Mouse (Mus musculus) MEL (cell line): Measurements from ENCODE around the gene Ttll1. TPM values are rescaled to one million over a fixed set of nuclear protein-coding genes. Genes with fewer than 3 reads are reported as not detected.

Source experiments
- DNase-seq: peaks from one replicate; pipeline ENCODE4 v3.0.0; 2011; ENCODE audit warnings: low read depth, low spot score
- H3K27ac ChIP-seq: 2 replicates; pipeline ENCODE4 v1.5.1; 2012; ENCODE audit warnings: low read depth, mild to moderate bottlenecking, control low read depth, low read length, moderate library complexity; ENCODE audit not compliant: control insufficient read depth
- H3K27me3 ChIP-seq, 2 experiments: fragments of 150-350 bp in 1 of 2; sonication (generic) in 1 of 2; 2 replicates each; pipeline ENCODE4 v1.6.1; 2012; ENCODE audit warnings: low read length in 2 of 2, mild to moderate bottlenecking in 2 of 2, improper control_type of control experiment in 1 of 2, moderate library complexity in 1 of 2; ENCODE audit not compliant: insufficient read depth in 2 of 2, control insufficient read depth in 1 of 2
- H3K36me3 ChIP-seq, 2 experiments: 2 replicates each; pipeline ENCODE4 v1.6.1; 2012 to 2014; ENCODE audit warnings: low read length in 2 of 2, improper control_type of control experiment in 1 of 2, inconsistent platforms in 1 of 2, mild to moderate bottlenecking in 1 of 2; ENCODE audit not compliant: insufficient read depth in 2 of 2, control insufficient read depth in 1 of 2
- H3K4me1 ChIP-seq, 2 experiments: fragments of 150-350 bp in 1 of 2; sonication (generic) in 1 of 2; 2 replicates each; pipeline ENCODE4 v1.6.1; 2012; ENCODE audit warnings: low read length in 2 of 2, improper control_type of control experiment in 1 of 2, mild to moderate bottlenecking in 1 of 2; ENCODE audit not compliant: insufficient read depth in 2 of 2, control insufficient read depth in 1 of 2
- H3K4me3 ChIP-seq, 2 experiments: fragments of 150-350 bp in 1 of 2; sonication (generic) in 1 of 2; 2 replicates each; pipeline ENCODE4 v1.5.1; 2012; ENCODE audit warnings: low read depth in 2 of 2, low read length in 2 of 2, mild to moderate bottlenecking in 2 of 2, moderate library complexity in 2 of 2, control low read depth in 1 of 2, improper control_type of control experiment in 1 of 2; ENCODE audit not compliant: control insufficient read depth in 1 of 2, insufficient read depth in 1 of 2
- H3K79me2 ChIP-seq: 2 replicates; pipeline ENCODE4 v1.6.1; 2012; ENCODE audit warnings: mild to moderate bottlenecking, low read length, moderate library complexity; ENCODE audit not compliant: control insufficient read depth, poor library complexity, insufficient read depth
- H3K9ac ChIP-seq: 2 replicates; pipeline ENCODE4 v1.6.1; 2012; ENCODE audit warnings: low read depth, mild to moderate bottlenecking, control low read depth, low read length, moderate library complexity; ENCODE audit not compliant: control insufficient read depth, poor library complexity, severe bottlenecking
- H3K9me3 ChIP-seq: fragments of 150-350 bp; sonication (generic); replicated peaks from 2 replicates; pipeline ENCODE4 v1.6.1; 2012; ENCODE audit warnings: mild to moderate bottlenecking, low read length, improper control_type of control experiment, moderate library complexity; ENCODE audit not compliant: insufficient read depth
- BHLHE40 ChIP-seq: IDR thresholded peaks from 2 replicates; pipeline ENCODE4 v1.6.1; 2012; ENCODE audit warnings: low read depth, mild to moderate bottlenecking, inconsistent platforms, low read length, improper control_type of control experiment, borderline replicate concordance
- CHD1 ChIP-seq: IDR thresholded peaks from 2 replicates; pipeline ENCODE4 v1.6.1; 2012; ENCODE audit warnings: low read depth, mild to moderate bottlenecking, inconsistent platforms, low read length, improper control_type of control experiment
- CHD2 ChIP-seq: IDR thresholded peaks from 2 replicates; pipeline ENCODE4 v1.6.1; 2011; ENCODE audit warnings: low read length, improper control_type of control experiment
- CTCF ChIP-seq, 3 experiments: IDR thresholded peaks in 2 of 3; conservative IDR thresholded peaks in 1 of 3; 2 replicates each; pipeline ENCODE4 v1.5.1; 2011 to 2012; ENCODE audit warnings: low read length in 3 of 3, low read depth in 2 of 3, mild to moderate bottlenecking in 2 of 3, improper control_type of control experiment in 1 of 3, inconsistent platforms in 1 of 3, mixed read lengths in 1 of 3, moderate library complexity in 1 of 3; ENCODE audit not compliant: control insufficient read depth in 1 of 3, insufficient read depth in 1 of 3, poor library complexity in 1 of 3, severe bottlenecking in 1 of 3
- E2F4 ChIP-seq: IDR thresholded peaks from 2 replicates; pipeline ENCODE4 v1.6.1; 2011; ENCODE audit warnings: low read depth, low read length, improper control_type of control experiment, borderline replicate concordance
- ELF1 ChIP-seq: IDR thresholded peaks from 2 replicates; pipeline ENCODE4 v1.6.1; 2014; ENCODE audit warnings: low read depth, mild to moderate bottlenecking, inconsistent platforms, low read length, improper control_type of control experiment, moderate library complexity
- EP300 ChIP-seq, 2 experiments: IDR thresholded peaks; 2 replicates each; pipeline ENCODE4 v1.6.1; 2011; ENCODE audit warnings: improper control_type of control experiment in 2 of 2, low read length in 2 of 2, low read depth in 1 of 2, mild to moderate bottlenecking in 1 of 2
- ETS1 ChIP-seq: IDR thresholded peaks from 2 replicates; pipeline ENCODE4 v1.6.1; 2012; ENCODE audit warnings: low read depth, mild to moderate bottlenecking, inconsistent platforms, low read length, improper control_type of control experiment, moderate library complexity
- GABPA ChIP-seq: IDR thresholded peaks from 2 replicates; pipeline ENCODE4 v1.6.1; 2012; ENCODE audit warnings: low read depth, mild to moderate bottlenecking, inconsistent platforms, low read length, improper control_type of control experiment, moderate library complexity
- GATA1 ChIP-seq: IDR thresholded peaks from 2 replicates; pipeline ENCODE4 v1.6.1; 2011; ENCODE audit warnings: low read depth, low read length, improper control_type of control experiment
- MAFK ChIP-seq: IDR thresholded peaks from 2 replicates; pipeline ENCODE4 v1.6.1; 2011; ENCODE audit warnings: low read depth, mild to moderate bottlenecking, low read length, improper control_type of control experiment, borderline replicate concordance
- MEF2A ChIP-seq: IDR thresholded peaks from 2 replicates; pipeline ENCODE4 v1.6.1; 2014; ENCODE audit warnings: low read depth, mild to moderate bottlenecking, inconsistent platforms, low read length, improper control_type of control experiment; ENCODE audit not compliant: poor library complexity, insufficient replicate concordance, severe bottlenecking; ENCODE audit errors: extremely low read depth
- NELFE ChIP-seq: IDR thresholded peaks from 2 replicates; pipeline ENCODE4 v1.6.1; 2011; ENCODE audit warnings: low read depth, low read length, improper control_type of control experiment
- NRF1 ChIP-seq: IDR thresholded peaks from 2 replicates; pipeline ENCODE4 v1.6.1; 2014; ENCODE audit warnings: low read depth, mild to moderate bottlenecking, inconsistent platforms, low read length, improper control_type of control experiment, moderate library complexity; ENCODE audit not compliant: poor library complexity, insufficient read depth, severe bottlenecking
- POLR2A ChIP-seq, 2 experiments: IDR thresholded peaks; 2 replicates each; pipeline ENCODE4 v1.6.1; 2011 to 2012; ENCODE audit warnings: low read length in 2 of 2, mild to moderate bottlenecking in 2 of 2, control low read depth in 1 of 2, improper control_type of control experiment in 1 of 2, low read depth in 1 of 2, moderate library complexity in 1 of 2; ENCODE audit not compliant: control insufficient read depth in 1 of 2, insufficient read depth in 1 of 2, poor library complexity in 1 of 2
- POLR2AphosphoS2 ChIP-seq: IDR thresholded peaks from 2 replicates; pipeline ENCODE4 v1.6.1; 2011; ENCODE audit warnings: low read length, improper control_type of control experiment
- POLR2AphosphoS5 ChIP-seq: IDR thresholded peaks from 2 replicates; pipeline ENCODE4 v1.6.1; 2012; ENCODE audit warnings: low read depth, borderline replicate concordance, mild to moderate bottlenecking, inconsistent platforms, low read length, moderate library complexity, mixed read lengths
- RAD21 ChIP-seq: IDR thresholded peaks from 2 replicates; pipeline ENCODE4 v1.6.1; 2011; ENCODE audit warnings: mild to moderate bottlenecking, low read depth, low read length, improper control_type of control experiment
- RCOR1 ChIP-seq: IDR thresholded peaks from 2 replicates; pipeline ENCODE4 v1.6.1; 2012; ENCODE audit warnings: low read depth, mild to moderate bottlenecking, inconsistent platforms, low read length, improper control_type of control experiment
- SIN3A ChIP-seq: IDR thresholded peaks from 2 replicates; pipeline ENCODE4 v1.6.1; 2012; ENCODE audit warnings: low read length, improper control_type of control experiment, inconsistent platforms
- SMC3 ChIP-seq: IDR thresholded peaks from 2 replicates; pipeline ENCODE4 v1.6.1; 2011; ENCODE audit warnings: low read depth, low read length, improper control_type of control experiment
- TAL1 ChIP-seq: IDR thresholded peaks from 2 replicates; pipeline ENCODE4 v1.6.1; 2012; ENCODE audit warnings: mild to moderate bottlenecking, inconsistent platforms, low read length, moderate library complexity, mixed read lengths
- TBP ChIP-seq: IDR thresholded peaks from 2 replicates; pipeline ENCODE4 v1.8.0; 2011; ENCODE audit warnings: low read depth, low read length, improper control_type of control experiment
- TCF12 ChIP-seq: IDR thresholded peaks from 2 replicates; pipeline ENCODE4 v1.6.1; 2014; ENCODE audit warnings: low read depth, mild to moderate bottlenecking, inconsistent platforms, low read length, improper control_type of control experiment, moderate library complexity
- UBTF ChIP-seq: IDR thresholded peaks from 2 replicates; pipeline ENCODE4 v1.6.1; 2012; ENCODE audit warnings: low read depth, mild to moderate bottlenecking, inconsistent platforms, low read length, improper control_type of control experiment, moderate library complexity, borderline replicate concordance; ENCODE audit not compliant: insufficient read depth
- USF2 ChIP-seq, 2 experiments: IDR thresholded peaks; 2 replicates each; pipeline ENCODE4 v1.6.1; 2011 to 2012; ENCODE audit warnings: improper control_type of control experiment in 2 of 2, low read length in 2 of 2, borderline replicate concordance in 1 of 2, inconsistent platforms in 1 of 2, low read depth in 1 of 2, mild to moderate bottlenecking in 1 of 2; ENCODE audit not compliant: insufficient read depth in 1 of 2
- ZC3H11A ChIP-seq: IDR thresholded peaks from 2 replicates; pipeline ENCODE4 v1.6.1; 2012; ENCODE audit warnings: low read depth, mild to moderate bottlenecking, inconsistent platforms, low read length, improper control_type of control experiment
- ZKSCAN1 ChIP-seq: IDR thresholded peaks from 2 replicates; pipeline ENCODE4 v1.6.1; 2012; ENCODE audit warnings: low read depth, mild to moderate bottlenecking, inconsistent platforms, low read length, improper control_type of control experiment, moderate library complexity
- ZNF384 ChIP-seq: IDR thresholded peaks from 2 replicates; pipeline ENCODE4 v1.6.1; 2012; ENCODE audit warnings: low read depth, mild to moderate bottlenecking, inconsistent platforms, low read length, improper control_type of control experiment
- polyA plus RNA-seq, 2 experiments: library from polyadenylated mRNA; stranded (reverse) in 1 of 2; unstranded in 1 of 2; fragments of >175 nt in 1 of 2; fragments of >200 nt in 1 of 2; gene quantifications; 2 replicates each; pipeline versions ENCODE4 v1.2.1 to v1.2.4; 2012; ENCODE audit warnings: low replicate concordance in 2 of 2, low read depth in 1 of 2; ENCODE audit not compliant: insufficient read length in 2 of 2, insufficient read depth in 1 of 2, missing spikeins in 1 of 2
- total RNA-seq: library from RNA; depleted of rRNA; stranded (reverse); fragments of 300-350 nt; gene quantifications from 2 replicates; pipeline ENCODE4 v1.2.3, GENCODE M21; 2012

Ttll1 gene
- total and polyA plus RNA-seq, 3 experiments, result 3.4 to 14.1 TPM; not detected in 1

- no peaks in the 10 kb centered on the region for H3K27me3 ChIP-seq
- no peak overlapping the region for H3K9ac ChIP-seq
- H3K4me1 ChIP-seq, result peaks cover 36 to 43% of the 10 kb centered on the region in 2 experiments
- no peak for DNase-seq
- H3K4me3 ChIP-seq, result no peak overlapping the region
- H3K36me3 ChIP-seq, result peaks cover 2 to 47% of the 10 kb centered on the region in 2 experiments
- H3K9me3 ChIP-seq, result no peaks in the 10 kb centered on the region
- no peak overlapping the region for H3K27ac ChIP-seq
- peaks cover 42% of the 10 kb centered on the region for H3K79me2 ChIP-seq
- no peak for TF ChIP-seq RCOR1
- TF ChIP-seq BHLHE40, result no peak
- TF ChIP-seq POLR2AphosphoS5, result no peak
- no peak for TF ChIP-seq TBP
- no peak for TF ChIP-seq ELF1
- TF ChIP-seq CHD2, result no peak
- no peak for TF ChIP-seq GATA1
- TF ChIP-seq ZNF384, result no peak
- TF ChIP-seq MAFK, result no peak
- no peak for TF ChIP-seq NELFE
- no peak for TF ChIP-seq SMC3
Measured at GRCm38 (mm10) chr15:83436541-83436940, 74.2 kb downstream of the Ttll1 start.

GRCm38 (mm10) chr15:83435324-83436090 lies 75.2 kb downstream of the Ttll1 start:
- Histone ChIP-seq H3K9me3 (no peaks in the 10 kb centered on the region), H3K4me1 (peaks cover 39 to 40% of the 10 kb centered on the region in 2 experiments), H3K27me3 (no peaks in the 10 kb centered on the region), H3K4me3 (no peak overlapping the region), H3K9ac (no peak overlapping the region), H3K36me3 (peaks cover 2 to 45% of the 10 kb centered on the region in 2 experiments), H3K79me2 (peaks cover 42% of the 10 kb centered on the region), H3K27ac (no peak overlapping the region)
- DNase-seq, result peak; percentile 58
- TF ChIP-seq POLR2A (IDR thresholded peaks at IDR 0.05; ENCODE audit: control insufficient read depth in 1 of 2, insufficient read depth in 1 of 2, low read depth in 1 of 2, low read length in 2 of 2, poor library complexity in 1 of 2) (no peak), NRF1 (no peak), CHD2 (no peak), POLR2AphosphoS5 (no peak), ZNF384 (peak; percentile 89), ZKSCAN1 (no peak), RCOR1 (peak; percentile 60), CHD1 (no peak), ETS1 (peak; percentile 49; the same call in 1 of the 2 replicates), ZC3H11A (no peak), CTCF (IDR thresholded peaks at IDR 0.05 in 2 of 3, conservative IDR thresholded peaks at IDR 0.05 in 1 of 3; ENCODE audit: control insufficient read depth in 1 of 3, insufficient read depth in 1 of 3, low read depth in 2 of 3, low read length in 3 of 3, poor library complexity in 1 of 3, severe bottlenecking in 1 of 3) (no peak), UBTF (no peak), SIN3A (no peak), USF2 (IDR thresholded peaks at IDR 0.05; ENCODE audit: borderline replicate concordance in 1 of 2, insufficient read depth in 1 of 2, low read depth in 1 of 2, low read length in 2 of 2) (no peak), GABPA (no peak), TCF12 (no peak), NELFE (no peak), RAD21 (no peak), POLR2AphosphoS2 (no peak), MEF2A (no peak), TAL1 (no peak), E2F4 (no peak), TBP (no peak), EP300 (IDR thresholded peaks at IDR 0.05; ENCODE audit: low read depth in 1 of 2, low read length in 2 of 2) (peak in 1 of 2 experiments; percentile 32; a peak in 1 of 4 replicates)
